Mouse (Mus musculus) lung, postnatal 0 days (tissue): ENCODE measurements around the gene Fras1.

Experiments
- CTCF ChIP-seq: IDR thresholded peaks from 2 replicates; pipeline ENCODE4 v1.5.1; 2016; ENCODE audit warnings: antibody characterized with exemption, mild to moderate bottlenecking
- EP300 ChIP-seq: IDR thresholded peaks from 2 replicates; pipeline ENCODE4 v1.6.1; 2016; ENCODE audit warnings: antibody characterized with exemption, mild to moderate bottlenecking, control low read depth

- no peak for TF ChIP-seq CTCF
- TF ChIP-seq EP300, result no peak
Observed at GRCm38 (mm10) chr5:96536937-96537336, 163.2 kb downstream of the Fras1 start.
